Mouse (Mus musculus) E14TG2a.4 (cell line): Measurements from ENCODE around the gene Rnf168.
A peak's percentile ranks its signal among the peaks of the same experiment; 100 is the strongest.

Source experiments
- CTCF ChIP-seq: conservative IDR thresholded peaks from 2 replicates; pipeline ENCODE4 v1.5.1; 2014; ENCODE audit warnings: low read length
- NANOG ChIP-seq: IDR thresholded peaks from 2 replicates; pipeline ENCODE4 v1.6.1; 2014; ENCODE audit warnings: borderline replicate concordance, low read length, mixed read lengths
- POU5F1 ChIP-seq: IDR thresholded peaks from 2 replicates; pipeline ENCODE4 v1.6.1; 2014; ENCODE audit warnings: low read length, borderline replicate concordance

- TF ChIP-seq POU5F1 (0 out of 2 replicates have a peak, but pooled peaks have one; percentile 68), CTCF (no peak), NANOG (no peak)
Measured at GRCm38 (mm10) chr16:32277308-32278256, at the start of gene Rnf168.
